In genomic region chr12:12580763-12581178, GRCm38 (mm10) we compare ENCODE assay signal across 8 mouse cellular contexts.
A peak's percentile ranks its signal among the peaks of the same experiment; 100 is the strongest.
DNase-seq lines count a peak whose midpoint lies in the region; ATAC-seq lines count a peak whose summit lies in the region.

No protein-coding gene starts in this region.

- no peaks in the 10 kb centered on the region for H3K36me3 ChIP-seq in heart, embryonic 12.5 days

- H3K4me3 ChIP-seq in heart, embryonic 12.5 days: no peak overlapping the region

- 5% methylated on average over 8 of the region's 8 CpGs for WGBS in heart, embryonic 12.5 days

- H3K4me2 ChIP-seq in heart, embryonic 12.5 days: peak overlapping the region; percentile 45

- no peaks in the 10 kb centered on the region for H3K27me3 ChIP-seq in heart, embryonic 12.5 days (replicated peaks)

- peak; percentile 19; the same call in 1 of the 2 replicates for ATAC-seq in heart, embryonic 12.5 days (ENCODE audit: insufficient number of reproducible peaks, low FRiP score)
- peak; percentile 97 for ATAC-seq in megakaryocyte, adult 5-6 weeks (ENCODE audit: poor library complexity, severe bottlenecking)

- intact Hi-C loops in gastrocnemius, postnatal 36 days (cut with DNase I): no loop called here

- peak overlapping the region; percentile 44; the same call in 1 of the 2 replicates for H3K27ac ChIP-seq in heart, embryonic 12.5 days (ENCODE audit: poor library complexity, severe bottlenecking)

- DNase-seq in kidney, adult 9 months: peak; percentile 4
- DNase-seq in kidney, postnatal 25 days: no peak
- DNase-seq in spleen, postnatal 36 days (ENCODE audit: low spot score in 2 of 2): peak; percentile 93 to 94
- DNase-seq in gastrocnemius, postnatal 36 days: no peak
- DNase-seq in c-Kit-positive CD71-positive TER-119-positive erythroid progenitor cells, embryonic 14.5 days (ENCODE audit: low spot score): no peak
- DNase-seq in adrenal gland, postnatal 4 days (ENCODE audit: low spot score in 2 of 2): no peak

- H3K9ac ChIP-seq in heart, embryonic 12.5 days: no peak overlapping the region

- no peaks in the 10 kb centered on the region for H3K9me3 ChIP-seq in heart, embryonic 12.5 days (replicated peaks)

- H3K4me1 ChIP-seq in heart, embryonic 12.5 days (replicated peaks): peaks cover 28% of the 10 kb centered on the region

Comparison
In these comparisons a context has a peak if more than half of its experiments do, and no peak if none do; other contexts are left out.
1. DNase-seq: peak in kidney, adult 9 months (single experiment) and spleen, postnatal 36 days (2 of 2); none in kidney, postnatal 25 days (0 of 2), gastrocnemius, postnatal 36 days (0 of 2), c-Kit-positive CD71-positive TER-119-positive erythroid progenitor cells, embryonic 14.5 days (single experiment) and adrenal gland, postnatal 4 days (0 of 2).